Mouse (Mus musculus) intestine, embryonic 15.5 days (tissue): Measurements from ENCODE around the gene AI481877. TPM values are rescaled to one million over a fixed set of nuclear protein-coding genes. Genes with fewer than 3 reads are reported as not detected.
A peak's percentile ranks its signal among the peaks of the same experiment; 100 is the strongest.

Experiments
- ATAC-seq: fragments of 200-750 bp; cut with Nextera tagmentation; 2 replicates; pipeline ENCODE4 v1.8.0; 2017; ENCODE audit warnings: moderate TSS enrichment, moderate library complexity
- H3K27ac ChIP-seq: fragments of 300-500 bp; sonication (generic); 2 replicates; pipeline ENCODE4 v1.5.1; 2015; ENCODE audit warnings: mild to moderate bottlenecking, inconsistent platforms
- H3K27me3 ChIP-seq: fragments of 300-500 bp; sonication (generic); replicated peaks from 2 replicates; pipeline ENCODE4 v1.6.1; 2015; ENCODE audit warnings: inconsistent platforms
- H3K36me3 ChIP-seq: fragments of 300-500 bp; sonication (generic); 2 replicates; pipeline ENCODE4 v1.6.1; 2015; ENCODE audit warnings: inconsistent platforms
- H3K4me1 ChIP-seq: fragments of 300-500 bp; sonication (generic); replicated peaks from 2 replicates; pipeline ENCODE4 v1.6.1; 2015; ENCODE audit warnings: inconsistent platforms
- H3K4me2 ChIP-seq: fragments of 300-500 bp; sonication (generic); replicated peaks from 2 replicates; pipeline ENCODE4 v1.6.1; 2015; ENCODE audit warnings: mild to moderate bottlenecking, inconsistent platforms
- H3K4me3 ChIP-seq: fragments of 300-500 bp; sonication (generic); replicated peaks from 2 replicates; pipeline ENCODE4 v1.5.1; 2015; ENCODE audit warnings: inconsistent platforms
- H3K9ac ChIP-seq: fragments of 300-500 bp; sonication (generic); 2 replicates; pipeline ENCODE4 v1.6.1; 2015; ENCODE audit warnings: inconsistent platforms
- H3K9me3 ChIP-seq: fragments of 300-500 bp; sonication (generic); 2 replicates; pipeline ENCODE4 v1.6.1; 2016; ENCODE audit warnings: inconsistent platforms
- WGBS: fragments of 180-500 bp; shearing (Covaris S2); methylation state at CpG from one replicate; pipeline ENCODE4 v1.1.7; 2015; 5-methylcytosine and 5-hydroxymethylcytosine counted together
- polyA plus RNA-seq: library from polyadenylated mRNA; unstranded; fragments of >200 nt; fragmentation: Nextera tagmentation; extraction: Ambion mirVana; gene quantifications from 2 replicates; pipeline ENCODE4 v1.2.1, GENCODE M21; 2015

The AI481877 gene
- polyA plus RNA-seq, 1 experiment from 2014 or later: not detected

- Histone ChIP-seq H3K27ac (no peak overlapping the region), H3K4me2 (no peak overlapping the region), H3K4me1 (peaks cover 9% of the 10 kb centered on the region; the same call in 1 of the 2 replicates), H3K36me3 (no peaks in the 10 kb centered on the region), H3K27me3 (no peaks in the 10 kb centered on the region), H3K9ac (no peak overlapping the region), H3K4me3 (no peak overlapping the region), H3K9me3 (no peaks in the 10 kb centered on the region)
- ATAC-seq: no peak
- 81% methylated on average over 5 of the region's 5 CpGs for WGBS
Observed at GRCm38 (mm10) chr4:59007974-59008373, 130.8 kb downstream of the AI481877 start.

DNA sequence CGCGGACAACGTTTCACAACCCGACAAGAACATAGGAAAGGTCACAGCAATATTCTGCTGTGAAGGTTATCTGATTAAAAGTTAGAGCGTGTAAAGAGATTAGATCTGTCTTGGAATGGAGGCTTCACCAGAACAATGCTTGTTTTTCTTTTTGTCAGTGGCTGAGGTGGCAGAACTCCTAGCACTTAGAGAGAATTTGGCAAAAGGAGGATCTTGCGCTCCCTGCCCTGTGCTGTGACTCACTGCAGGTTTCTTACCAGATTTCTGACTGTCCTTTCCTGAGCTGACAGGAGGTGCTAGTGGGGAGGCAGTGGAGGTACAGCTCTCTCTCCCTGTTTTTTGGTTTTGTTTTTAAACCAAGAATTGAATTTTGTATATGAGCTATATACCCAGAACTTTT lies 131.8 kb downstream of the AI481877 start:
- no peak for ATAC-seq
- H3K9me3 ChIP-seq: no peaks in the 10 kb centered on the region
- no peak overlapping the region for H3K27ac ChIP-seq
- H3K36me3 ChIP-seq: no peaks in the 10 kb centered on the region
- 81% methylated on average over 6 of the region's 6 CpGs for WGBS
- no peak overlapping the region for H3K4me3 ChIP-seq
- H3K4me2 ChIP-seq: no peak overlapping the region
- no peaks in the 10 kb centered on the region for H3K27me3 ChIP-seq
- peaks cover 9% of the 10 kb centered on the region; the same call in 1 of the 2 replicates for H3K4me1 ChIP-seq
- H3K9ac ChIP-seq: no peak overlapping the region

DNA sequence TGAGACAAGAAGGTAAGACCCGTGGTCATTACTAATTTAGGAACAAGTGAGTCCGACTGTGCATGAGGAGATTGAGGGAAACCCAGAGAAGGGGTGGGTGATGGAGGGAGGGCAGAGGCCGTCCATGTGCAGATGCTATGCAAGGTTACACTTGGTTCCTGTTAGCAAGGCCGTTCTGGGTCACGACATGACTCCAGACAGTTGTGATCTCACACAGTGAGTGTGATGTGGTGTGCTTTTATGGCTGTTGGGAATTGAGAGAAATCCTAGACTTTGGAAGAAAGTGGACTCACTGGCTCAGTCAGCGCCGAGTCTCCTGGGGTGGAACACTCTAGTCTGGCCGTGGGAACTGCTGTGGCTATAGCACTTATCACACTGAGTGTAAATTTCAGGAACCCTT lies 132.6 kb downstream of the AI481877 start:
- H3K9me3 ChIP-seq: no peaks in the 10 kb centered on the region
- 70% methylated on average over 8 of the region's 8 CpGs for WGBS
- H3K4me2 ChIP-seq: no peak overlapping the region
- no peak overlapping the region for H3K9ac ChIP-seq
- no peak for ATAC-seq
- H3K4me3 ChIP-seq: no peak overlapping the region
- no peaks in the 10 kb centered on the region for H3K27me3 ChIP-seq
- H3K36me3 ChIP-seq: no peaks in the 10 kb centered on the region
- no peak overlapping the region for H3K27ac ChIP-seq
- peaks cover 9% of the 10 kb centered on the region; the same call in 1 of the 2 replicates for H3K4me1 ChIP-seq

- H3K4me1 ChIP-seq: peaks cover 9% of the 10 kb centered on the region; the same call in 1 of the 2 replicates
- peak overlapping the region; percentile 87 for H3K4me2 ChIP-seq
- no peaks in the 10 kb centered on the region for H3K9me3 ChIP-seq
- H3K4me3 ChIP-seq: peak overlapping the region; percentile 99
- peak overlapping the region; percentile 94 for H3K9ac ChIP-seq
- no peaks in the 10 kb centered on the region for H3K27me3 ChIP-seq
- H3K27ac ChIP-seq: no peak overlapping the region
- H3K36me3 ChIP-seq: no peaks in the 10 kb centered on the region
- ATAC-seq: no peak
- WGBS: 22% methylated on average over 7 of the region's 7 CpGs
Observed at GRCm38 (mm10) chr4:59003806-59004200, 135.0 kb downstream of the AI481877 start.

DNA sequence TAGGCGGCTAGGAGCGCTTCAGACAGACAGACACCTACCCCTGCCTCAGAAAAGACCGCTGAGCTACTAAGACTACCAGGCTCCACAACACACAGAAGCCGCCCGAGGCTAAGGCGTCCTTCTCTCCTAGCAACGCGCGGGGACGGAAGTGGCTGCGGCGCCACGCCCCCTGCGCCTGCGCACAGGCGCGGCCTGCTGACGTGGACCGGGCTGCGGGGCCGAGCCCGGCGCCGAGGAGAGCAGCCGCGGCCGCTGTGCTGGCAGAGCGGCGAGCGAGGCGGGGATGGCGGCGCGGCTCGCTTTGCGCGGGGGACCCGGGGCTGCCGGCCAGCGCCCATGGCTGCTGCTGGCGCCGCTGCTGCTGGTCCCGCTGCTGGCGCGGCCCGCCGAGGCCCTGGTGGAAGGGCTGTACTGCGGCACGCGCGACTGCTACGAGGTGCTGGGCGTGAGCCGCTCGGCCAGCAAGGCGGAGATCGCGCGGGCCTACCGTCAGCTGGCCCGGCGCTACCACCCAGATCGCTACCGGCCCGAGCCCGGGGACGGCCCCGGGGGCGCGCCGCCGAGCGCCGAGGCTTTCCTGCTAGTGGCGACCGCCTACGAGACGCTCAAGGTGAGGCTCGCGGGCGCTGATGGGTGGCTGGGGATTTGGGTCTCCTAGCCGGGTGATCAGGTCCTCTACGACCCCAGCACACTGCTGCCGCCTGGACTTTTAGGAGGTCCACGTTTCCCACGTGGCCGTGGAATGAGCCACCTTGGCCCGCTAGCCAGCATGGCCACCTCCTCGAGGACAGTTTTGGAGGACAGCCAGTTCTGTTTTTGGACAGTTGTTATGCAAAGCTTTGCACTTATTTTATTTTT lies 135.6 kb downstream of the AI481877 start, which contains the start of gene Gm20503:
Gene Gm20503 (plus strand): TSS at position 263 of the 858 bp plus-strand sequence.
- ATAC-seq: peak; percentile 99
- H3K36me3 ChIP-seq: no peaks in the 10 kb centered on the region
- peak within 1 kb of the TSS; percentile 87 for H3K4me2 ChIP-seq
- whole genome bisulfite sequencing: under 1% methylated on average over 77 of the region's 89 CpGs
- H3K9me3 ChIP-seq: no peaks in the 10 kb centered on the region
- H3K4me1 ChIP-seq: peaks cover 9% of the 10 kb centered on the region; the same call in 1 of the 2 replicates
- peak within 1 kb of the TSS; percentile 94 for H3K9ac ChIP-seq
- peak within 1 kb of the TSS; percentile 99 for H3K4me3 ChIP-seq
- peak within 1 kb of the TSS; percentile 90 for H3K27ac ChIP-seq
- no peaks in the 10 kb centered on the region for H3K27me3 ChIP-seq

DNA sequence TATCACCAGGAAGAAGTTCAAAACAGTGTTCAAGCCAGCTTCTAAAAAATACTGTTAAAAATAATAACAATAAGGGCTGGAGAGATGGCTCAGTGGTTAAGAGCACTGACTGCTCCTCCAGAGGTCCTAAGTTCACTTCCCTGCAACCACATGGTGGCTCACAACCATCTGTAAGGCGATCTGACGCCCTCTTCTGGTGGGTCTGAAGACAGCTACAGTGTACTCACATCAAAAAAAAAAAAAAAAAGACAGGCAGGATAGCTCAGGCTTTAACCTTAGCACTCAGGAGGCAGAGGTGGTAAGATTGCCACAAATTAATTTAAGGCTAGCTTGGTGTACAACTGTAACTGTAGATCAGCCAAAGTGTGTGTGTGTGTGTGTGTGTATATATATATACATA lies 138.2 kb downstream of the AI481877 start:
- no peak for ATAC-seq
- 4% methylated on average over 2 of the region's 2 CpGs for WGBS
- no peak overlapping the region for H3K4me2 ChIP-seq

GRCm38 (mm10) chr4:58999686-59000085 lies 139.1 kb downstream of the AI481877 start:
- no peaks in the 10 kb centered on the region for H3K27me3 ChIP-seq
- WGBS: 5% methylated on average over 2 of the region's 2 CpGs

More for the DNA sequence above, 138.2 kb downstream of the AI481877 start:
- Histone ChIP-seq H3K9me3 (no peaks in the 10 kb centered on the region), H3K36me3 (no peaks in the 10 kb centered on the region), H3K27ac (no peak overlapping the region), H3K4me1 (peaks cover 5% of the 10 kb centered on the region; the same call in 1 of the 2 replicates), H3K9ac (no peak overlapping the region), H3K27me3 (no peaks in the 10 kb centered on the region), H3K4me3 (no peak overlapping the region)

DNA sequence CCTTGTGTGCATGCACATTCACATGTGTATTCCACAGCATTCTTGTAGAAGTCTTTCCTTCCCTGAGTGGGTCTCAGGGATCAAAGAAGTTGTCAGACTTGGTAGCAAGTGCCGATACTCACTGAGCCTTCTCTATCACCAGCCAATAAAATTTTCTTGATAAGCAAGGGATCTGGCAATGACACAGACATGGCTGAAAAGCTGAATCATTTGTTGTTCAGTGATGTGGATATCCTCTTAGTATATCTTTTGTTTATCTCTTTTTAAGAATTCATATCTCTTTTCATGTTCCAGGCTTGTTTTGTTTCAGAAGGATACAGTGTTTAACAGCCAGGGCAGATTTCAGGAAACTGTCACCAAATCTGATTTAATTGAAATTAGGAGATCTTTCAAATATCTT lies 140.1 kb downstream of the AI481877 start:
- 84% methylated on average over 1 of the region's 1 CpGs for WGBS
- H3K4me3 ChIP-seq: no peak overlapping the region
- H3K27me3 ChIP-seq: no peaks in the 10 kb centered on the region
- H3K4me2 ChIP-seq: no peak overlapping the region
- no peak overlapping the region for H3K27ac ChIP-seq
- H3K9me3 ChIP-seq: no peaks in the 10 kb centered on the region
- no peaks in the 10 kb centered on the region for H3K36me3 ChIP-seq
- H3K4me1 ChIP-seq: no peaks in the 10 kb centered on the region
- ATAC-seq: no peak
- H3K9ac ChIP-seq: no peak overlapping the region

More at GRCm38 (mm10) chr4:58999686-59000085, 139.1 kb downstream of the AI481877 start:
- Histone ChIP-seq H3K4me1 (peaks cover 5% of the 10 kb centered on the region; the same call in 1 of the 2 replicates), H3K4me2 (no peak overlapping the region), H3K9me3 (no peaks in the 10 kb centered on the region), H3K9ac (no peak overlapping the region), H3K4me3 (no peak overlapping the region), H3K36me3 (no peaks in the 10 kb centered on the region), H3K27ac (no peak overlapping the region)
- ATAC-seq: no peak

- Histone ChIP-seq H3K27ac (no peak overlapping the region), H3K4me2 (no peak overlapping the region)
Observed at GRCm38 (mm10) chr4:58997081-58997480, 141.7 kb downstream of the AI481877 start.

DNA sequence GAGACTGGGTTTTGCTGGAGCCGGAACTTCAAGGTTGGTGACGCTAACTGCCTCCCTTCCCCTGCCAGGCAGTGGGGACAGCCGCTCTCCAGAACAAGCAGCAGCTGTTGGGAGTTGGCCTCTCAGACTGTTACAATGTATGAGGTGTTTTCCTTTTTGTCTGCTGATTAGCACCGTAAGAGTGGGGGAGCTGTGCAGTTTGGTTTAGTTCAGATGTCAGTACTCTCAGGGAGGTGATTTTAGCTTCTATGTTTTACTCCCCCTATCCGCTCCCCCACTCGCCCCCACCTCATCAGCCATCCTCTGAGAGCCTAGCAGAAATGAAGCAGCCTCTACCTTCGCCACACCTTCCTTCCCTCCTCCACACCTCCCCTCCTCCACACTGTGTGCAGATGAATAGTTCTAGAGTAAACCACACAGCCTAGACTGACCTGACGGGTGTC lies 143.5 kb downstream of the AI481877 start:
- Histone ChIP-seq H3K9ac (no peak overlapping the region), H3K9me3 (no peaks in the 10 kb centered on the region), H3K4me3 (no peak overlapping the region), H3K27ac (no peak overlapping the region), H3K4me1 (no peaks in the 10 kb centered on the region), H3K4me2 (0 out of 2 replicates have a peak overlapping the region, but pooled peaks have one; percentile 3), H3K27me3 (no peaks in the 10 kb centered on the region), H3K36me3 (no peaks in the 10 kb centered on the region)
- 51% methylated on average over 8 of the region's 8 CpGs for WGBS
- ATAC-seq: no peak

More at GRCm38 (mm10) chr4:58997081-58997480, 141.7 kb downstream of the AI481877 start:
- 56% methylated on average over 5 of the region's 5 CpGs for WGBS
- H3K9me3 ChIP-seq: no peaks in the 10 kb centered on the region
- H3K9ac ChIP-seq: no peak overlapping the region
- H3K4me3 ChIP-seq: no peak overlapping the region
- ATAC-seq: 0 out of 2 replicates have a peak, but pooled peaks have one; percentile 32
- H3K27me3 ChIP-seq: no peaks in the 10 kb centered on the region
- H3K4me1 ChIP-seq: no peaks in the 10 kb centered on the region
- no peaks in the 10 kb centered on the region for H3K36me3 ChIP-seq

DNA sequence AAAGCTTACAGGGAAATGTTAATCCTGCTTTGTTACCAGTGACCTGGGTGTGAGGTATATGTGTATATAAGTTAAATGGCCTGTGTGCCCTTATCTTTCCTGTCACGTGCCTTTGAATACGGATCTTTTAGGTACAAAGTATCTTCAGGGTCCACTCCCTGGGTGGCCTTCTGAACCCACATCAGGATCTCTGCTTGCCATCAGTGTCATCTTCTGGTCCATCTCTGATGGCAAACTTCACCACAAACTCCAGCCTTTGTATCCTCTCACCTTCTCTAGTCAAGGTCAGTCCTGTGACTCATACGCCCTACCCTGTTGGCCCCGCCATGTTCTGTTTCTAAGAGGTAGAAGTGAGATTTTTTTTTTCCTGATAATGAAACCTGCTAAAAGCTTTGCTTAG lies 144.0 kb downstream of the AI481877 start, which contains the start of gene Dnajc25:
Gene Dnajc25 (plus strand): TSS at position 301 of the 400 bp plus-strand sequence.
- Histone ChIP-seq H3K4me2 (0 out of 2 replicates have a peak within 1 kb of the TSS, but pooled peaks have one; percentile 3), H3K27me3 (no peaks in the 10 kb centered on the region), H3K36me3 (no peaks in the 10 kb centered on the region), H3K27ac (no peak within 1 kb of the TSS), H3K4me1 (no peaks in the 10 kb centered on the region), H3K4me3 (no peak within 1 kb of the TSS), H3K9ac (no peak within 1 kb of the TSS), H3K9me3 (no peaks in the 10 kb centered on the region)
- ATAC-seq: no peak
- 66% methylated on average over 4 of the region's 4 CpGs for WGBS
